Mouse (Mus musculus): ENCODE data around the gene Tmc6. TPM values are rescaled to one million over a fixed set of nuclear protein-coding genes. Genes with fewer than 3 reads are reported as not detected.

Gene Tmc6
- polyA plus RNA-seq, 1 experiment: 55.4 TPM

Other genes with a start within 250 kb of the Tmc6 start
- gene Tnrc6c, start 127.9 kb downstream of the Tmc6 start, polyA plus RNA-seq (2012; rRNA removed): 11.9 and 19.1 TPM in 2 replicates
- gene Tmc8, start 122 bp downstream of the Tmc6 start, polyA plus RNA-seq (2012; rRNA removed): 3.1 and 3.4 TPM in 2 replicates
- gene 6030468B19Rik, start 15.5 kb upstream of the Tmc6 start, polyA plus RNA-seq (2012; rRNA removed): 0.06 TPM in 1 of 2 replicates, not detected in the other
- gene Gm20708, start 27.5 kb upstream of the Tmc6 start, polyA plus RNA-seq (2012; rRNA removed): 0.22 TPM in 1 of 2 replicates, not detected in the other
- gene Syngr2, start 27.5 kb upstream of the Tmc6 start, polyA plus RNA-seq (2012; rRNA removed): 90.0 and 106 TPM in 2 replicates
- 11.8 and 13.1 TPM in 2 replicates for gene Afmid, start 43.7 kb upstream of the Tmc6 start, polyA plus RNA-seq (2012; rRNA removed)
- 6.5 and 8.8 TPM in 2 replicates for gene Tk1, start 43.9 kb upstream of the Tmc6 start, polyA plus RNA-seq (2012; rRNA removed)
- 3.3 and 4.3 TPM in 2 replicates for gene Birc5, start 67.1 kb upstream of the Tmc6 start, polyA plus RNA-seq (2012; rRNA removed)
- not detected in 2 replicates for gene Tmem235, start 78.6 kb upstream of the Tmc6 start, polyA plus RNA-seq (2012; rRNA removed)
- 13.7 and 16.3 TPM in 2 replicates for gene Tha1, start 91.3 kb upstream of the Tmc6 start, polyA plus RNA-seq (2012; rRNA removed)
- gene Socs3, start 187.8 kb upstream of the Tmc6 start, polyA plus RNA-seq (2012; rRNA removed): 7.8 and 9.8 TPM in 2 replicates
- gene Pgs1, start 204.1 kb upstream of the Tmc6 start, polyA plus RNA-seq (2012; rRNA removed): 24.6 and 31.2 TPM in 2 replicates